Mouse (Mus musculus): Measurements from ENCODE around the gene Serpinh1.

Gene Serpinh1

DNA sequence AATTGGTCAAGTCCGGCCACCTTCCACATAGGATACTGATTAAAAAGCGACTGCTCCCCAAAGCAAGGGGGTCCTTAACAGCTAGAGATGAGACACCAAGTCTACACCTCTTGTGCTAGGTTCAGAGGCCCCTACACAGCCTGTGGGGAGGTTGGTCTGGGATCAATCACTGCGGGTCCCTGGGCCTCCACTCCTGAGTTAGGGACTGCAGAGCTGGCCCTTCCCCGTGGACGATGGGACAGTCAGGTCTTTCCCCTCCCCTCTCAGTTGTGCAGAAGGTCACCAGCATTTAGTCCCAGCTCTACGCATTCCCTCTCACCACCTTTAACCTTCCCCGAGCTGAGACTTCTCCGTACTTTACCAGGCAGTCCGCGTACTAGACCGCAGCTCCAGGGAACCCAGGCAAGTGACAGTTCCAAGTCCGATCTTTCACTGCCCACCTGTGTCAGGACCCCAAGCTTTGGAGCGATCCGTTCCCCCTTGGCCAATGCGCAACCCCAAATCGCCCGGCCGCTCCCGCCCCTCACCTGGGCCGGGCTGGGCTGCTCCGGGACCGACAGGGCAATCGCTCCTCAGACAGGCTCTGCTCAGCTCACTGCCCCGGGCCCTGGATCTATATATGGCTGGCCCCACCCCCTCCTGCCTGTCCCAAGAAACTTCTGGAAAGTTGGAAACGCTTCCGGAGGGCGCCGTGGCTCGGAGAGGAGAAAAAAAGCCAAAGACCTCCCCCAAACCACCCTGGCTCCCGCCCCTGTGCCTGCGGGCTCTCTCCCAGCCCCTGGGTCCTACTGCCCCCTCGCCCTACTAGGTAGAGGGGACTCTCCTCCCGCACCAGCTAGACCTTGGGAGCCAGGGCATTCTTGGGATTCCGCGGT lies at the start of gene Serpinh1:
Gene Serpinh1, minus strand, starts transcription at position 714 of the 875 bp plus-strand sequence.
- DNase-seq (ENCODE audit: low spot score in 2 of 2): peak in 1 of 2 experiments; percentile 21

DNA sequence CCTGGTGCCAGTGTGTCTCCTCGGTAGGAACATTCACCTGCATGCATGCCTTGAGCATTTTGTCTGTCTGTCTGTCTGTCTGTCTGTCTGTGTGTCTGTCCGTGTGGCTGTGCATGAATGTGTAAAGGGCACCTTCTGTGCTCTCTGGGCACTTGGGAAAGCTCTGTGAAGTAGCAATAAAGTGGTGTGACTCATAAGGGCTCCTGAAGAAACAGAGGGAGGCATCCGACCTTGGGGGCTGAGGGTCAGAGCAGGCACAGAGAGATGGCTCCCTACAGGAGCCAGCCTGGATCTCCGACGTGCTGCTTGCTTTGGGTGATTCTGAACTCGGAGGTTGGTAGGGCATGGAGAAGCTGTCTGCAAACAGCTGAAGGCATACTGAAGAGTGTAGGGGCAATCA lies 49.4 kb upstream of the Serpinh1 start:
- DNase-seq (ENCODE audit: low spot score in 2 of 2): no peak

DNA sequence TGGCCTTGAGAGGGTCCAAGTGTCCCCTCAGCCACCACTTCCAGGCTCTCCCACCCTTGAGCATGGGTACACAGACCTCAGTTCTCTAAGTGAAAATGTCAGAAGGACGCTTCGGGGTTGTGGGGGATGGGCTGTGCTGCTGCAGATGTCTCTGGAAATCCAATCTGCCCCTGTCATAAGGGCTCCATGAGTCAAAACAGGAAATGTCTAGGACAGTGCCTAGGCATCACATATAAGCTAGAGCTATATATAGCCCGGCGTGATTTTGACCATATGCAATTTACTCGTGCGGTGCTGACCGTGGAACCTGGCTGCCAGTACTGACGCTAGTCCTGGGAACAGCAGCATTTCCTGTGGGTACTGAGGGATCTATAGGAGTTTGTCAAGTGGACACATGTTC lies 48.3 kb upstream of the Serpinh1 start:
- no peak for DNase-seq (ENCODE audit: low spot score in 2 of 2)

DNA sequence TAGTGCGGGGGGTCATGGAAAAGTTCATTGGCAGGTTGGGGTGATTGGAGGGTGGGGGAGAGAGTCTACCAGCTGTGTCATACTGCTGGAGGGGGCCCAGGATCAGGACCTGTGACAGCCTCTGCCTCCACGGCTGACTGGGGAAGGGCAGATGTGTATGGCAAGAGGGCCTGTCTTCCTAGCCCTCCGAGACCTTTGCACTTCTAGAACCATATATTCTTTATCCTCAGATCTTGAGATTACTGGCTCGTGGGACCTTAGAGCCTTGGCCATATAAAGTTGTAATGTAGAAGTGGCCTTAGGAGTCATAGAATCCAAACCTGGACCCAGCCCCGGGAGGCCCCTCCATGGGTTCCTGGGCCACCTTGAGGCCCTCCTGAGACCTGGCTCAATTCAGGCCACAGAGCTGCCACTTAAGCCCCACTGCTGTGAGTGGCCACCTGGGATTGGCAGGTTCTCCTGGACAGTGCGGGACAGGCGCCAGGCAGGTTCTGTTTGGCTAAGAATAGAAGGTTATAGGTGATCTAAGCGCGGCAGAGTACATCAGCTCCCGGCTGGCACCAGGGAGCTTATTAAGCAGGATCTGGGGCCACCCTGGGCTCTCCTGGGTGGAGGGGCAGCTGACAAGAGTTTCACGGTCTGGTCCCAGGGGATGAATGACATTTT lies 44.1 kb upstream of the Serpinh1 start:
- no peak for DNase-seq (ENCODE audit: low spot score in 2 of 2)

DNA sequence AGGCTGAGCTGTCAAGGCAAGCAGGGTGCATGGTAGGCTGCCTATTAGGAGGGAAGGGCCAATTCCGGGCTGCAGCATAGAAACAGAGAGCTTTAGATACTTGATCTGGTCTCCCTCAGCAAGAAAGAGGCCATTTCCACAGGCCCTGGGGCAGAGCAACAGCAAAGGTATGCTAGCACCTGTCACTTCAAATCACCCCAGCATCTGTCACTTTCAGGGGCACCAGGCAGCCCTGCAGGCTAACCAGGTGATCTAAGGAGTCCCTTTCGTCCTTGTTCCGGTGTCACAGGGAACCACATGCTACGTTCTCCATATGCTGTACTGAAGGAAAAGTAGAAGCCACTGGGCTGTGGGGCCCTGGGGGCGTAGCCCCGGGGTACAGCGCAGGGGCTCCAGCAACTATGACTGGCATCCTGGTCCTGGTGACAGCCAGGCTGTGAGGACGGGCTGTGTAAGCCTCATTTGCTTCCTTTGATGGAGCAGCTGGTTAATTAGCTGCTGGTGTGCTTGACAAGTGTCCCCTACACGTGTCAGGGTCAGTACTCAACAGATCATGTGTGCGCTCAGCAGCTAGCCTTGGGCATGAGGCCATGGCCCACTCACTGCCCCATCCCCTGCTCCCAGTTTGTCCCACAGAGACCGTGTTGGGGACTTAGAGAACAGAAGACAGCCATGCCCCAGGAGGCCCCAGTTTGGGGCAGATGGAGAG lies 43.0 kb upstream of the Serpinh1 start:
- DNase-seq (ENCODE audit: low spot score in 2 of 2): no peak

DNA sequence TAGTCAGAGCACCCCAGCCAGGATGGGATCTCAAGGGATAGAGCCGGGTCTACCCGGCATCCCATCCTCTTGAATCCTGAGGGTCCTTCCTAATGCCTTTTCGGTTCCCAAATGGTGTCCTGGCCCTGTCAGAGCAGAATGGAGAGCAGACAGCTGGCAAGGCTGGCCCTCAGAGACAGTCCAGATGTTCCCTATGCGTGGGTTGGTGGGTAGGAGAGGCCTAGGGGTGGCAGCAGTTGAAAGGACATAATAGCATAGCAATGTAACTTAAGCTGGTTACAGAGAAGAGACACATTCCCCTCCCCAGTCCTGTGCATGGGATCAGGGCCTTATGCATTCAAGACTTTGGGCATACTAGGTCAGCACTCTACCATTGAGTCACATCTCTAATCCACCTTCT lies 42.3 kb upstream of the Serpinh1 start:
- no peak for DNase-seq (ENCODE audit: low spot score in 2 of 2)

DNA sequence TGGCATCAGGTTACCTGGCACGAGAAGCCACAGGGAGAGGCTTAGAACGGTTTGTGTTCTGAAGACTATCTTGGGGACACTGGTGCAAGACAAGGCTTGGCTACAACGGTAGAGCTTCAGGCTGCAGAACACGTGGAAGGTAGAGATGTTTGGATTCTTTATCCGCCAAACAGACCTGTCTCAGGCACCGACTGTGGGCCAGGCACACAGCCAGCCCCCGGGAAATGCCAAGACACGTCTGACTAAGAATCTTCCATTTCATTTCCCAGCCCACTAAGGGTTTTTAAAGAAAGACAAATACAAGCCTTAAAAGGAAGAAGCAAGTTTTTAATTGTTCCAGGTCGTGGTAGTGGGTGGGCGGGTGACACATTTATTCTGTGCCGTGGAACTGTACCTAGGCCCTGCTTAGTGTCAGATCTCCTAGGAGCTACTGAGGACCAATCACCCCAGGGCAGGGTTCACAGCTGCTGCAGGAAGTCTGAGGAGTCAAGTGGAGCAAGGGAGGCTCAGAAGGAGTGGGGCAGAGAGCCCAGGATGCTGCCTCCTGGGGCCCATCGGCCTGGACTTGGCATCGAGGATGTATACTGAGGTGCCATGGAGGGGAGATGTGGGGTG lies 40.8 kb upstream of the Serpinh1 start:
- no peak for DNase-seq (ENCODE audit: low spot score in 2 of 2)

DNA sequence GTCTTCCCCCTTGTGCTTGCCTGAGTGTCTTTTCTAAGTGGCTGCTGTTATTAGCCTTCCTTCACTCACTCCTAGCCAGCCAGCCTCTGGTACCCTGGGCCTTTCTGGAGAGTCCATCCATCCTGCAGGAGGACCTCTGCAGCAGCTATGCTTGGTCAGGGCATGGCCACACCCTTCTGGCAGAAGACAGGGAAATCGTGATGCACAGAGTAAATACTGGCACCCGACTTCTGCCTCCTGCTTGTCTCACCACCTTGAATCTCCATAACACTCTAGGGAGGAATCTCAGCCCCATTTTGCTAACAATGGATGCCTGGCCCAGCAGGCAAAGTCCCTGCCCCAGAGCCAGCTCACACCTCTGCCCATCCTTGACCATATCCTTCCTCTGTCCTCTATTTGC lies 39.7 kb upstream of the Serpinh1 start:
- DNase-seq (ENCODE audit: low spot score in 2 of 2): no peak

DNA sequence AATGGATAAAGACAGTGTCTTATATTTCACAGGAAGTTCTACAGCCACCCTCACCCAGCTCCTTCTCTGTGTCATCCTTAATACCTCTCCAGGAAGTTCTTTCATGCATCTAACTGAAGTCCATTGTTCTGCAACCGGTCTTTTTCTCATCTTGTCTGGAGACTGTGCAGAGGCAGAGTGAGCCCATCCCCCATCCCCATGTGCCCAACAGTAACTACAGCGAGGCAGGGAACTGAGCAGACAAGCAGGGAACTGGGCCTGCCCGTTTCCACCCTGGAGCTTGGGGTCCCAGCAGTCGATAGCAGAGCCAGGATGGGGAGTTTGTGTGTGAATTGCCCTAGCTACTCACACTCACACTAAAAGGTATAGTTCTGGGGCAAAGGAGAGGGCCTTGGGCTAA lies 37.5 kb upstream of the Serpinh1 start:
- DNase-seq (ENCODE audit: low spot score in 2 of 2): no peak

DNA sequence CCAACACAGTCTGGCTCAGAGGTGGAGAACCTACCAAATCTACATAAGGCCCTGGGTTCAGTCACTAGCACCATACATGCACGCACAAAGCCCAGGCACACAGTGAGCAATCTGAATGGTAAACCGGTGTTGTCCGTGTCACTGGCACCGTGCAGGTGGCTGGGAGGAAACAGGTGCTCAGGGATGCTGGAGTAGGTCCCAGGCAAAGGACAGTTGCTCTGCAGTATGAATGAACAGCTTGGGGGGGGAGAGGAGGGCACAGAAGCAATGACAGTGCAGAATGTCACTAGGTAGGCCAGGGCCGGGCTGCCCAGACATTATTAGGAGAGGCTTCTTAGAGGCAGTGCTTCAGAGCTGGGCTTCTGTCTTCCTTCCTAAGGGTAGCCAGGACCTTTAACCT lies 34.3 kb upstream of the Serpinh1 start:
- no peak for DNase-seq (ENCODE audit: low spot score in 2 of 2)

DNA sequence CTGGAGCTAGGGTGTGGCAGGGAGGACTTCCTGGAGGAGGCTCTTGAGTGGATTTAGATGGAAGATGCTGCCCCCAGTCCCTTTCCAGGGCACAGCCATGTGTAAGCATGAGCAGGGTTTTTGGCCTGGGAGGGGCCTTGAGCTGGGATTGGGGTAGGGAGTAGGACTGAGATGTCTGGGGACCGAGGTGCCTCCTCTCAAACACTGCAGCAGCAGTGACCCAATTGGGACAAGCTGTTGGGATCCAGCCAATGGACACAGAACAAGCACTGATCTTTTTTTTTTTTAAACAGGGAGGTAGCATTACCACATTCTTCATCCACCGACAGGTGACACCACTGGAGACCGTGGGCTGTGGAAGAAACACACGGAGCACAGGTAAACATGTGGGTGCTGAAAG lies 33.8 kb upstream of the Serpinh1 start:
- DNase-seq (ENCODE audit: low spot score in 2 of 2): no peak

DNA sequence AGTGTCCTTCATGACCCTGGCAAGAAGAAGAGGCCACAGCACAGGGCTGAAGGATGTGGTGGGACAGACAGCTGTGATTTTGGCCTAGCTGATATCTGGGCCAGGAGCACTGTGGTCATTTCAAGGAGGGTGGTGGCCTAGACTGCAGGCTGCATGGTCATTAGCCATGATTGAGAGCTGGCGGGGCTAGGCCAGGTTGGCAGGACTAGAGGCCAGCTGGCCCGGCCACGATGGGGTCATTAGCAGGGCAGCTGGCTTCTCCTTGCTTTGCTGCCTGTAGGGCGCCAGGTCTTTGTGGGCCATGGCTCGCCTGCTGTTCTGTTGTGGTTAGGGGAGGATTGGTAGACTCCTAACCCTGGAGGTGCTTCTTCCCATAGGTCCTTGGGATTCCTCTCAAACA lies 33.0 kb upstream of the Serpinh1 start:
- DNase-seq (ENCODE audit: low spot score in 2 of 2): no peak

DNA sequence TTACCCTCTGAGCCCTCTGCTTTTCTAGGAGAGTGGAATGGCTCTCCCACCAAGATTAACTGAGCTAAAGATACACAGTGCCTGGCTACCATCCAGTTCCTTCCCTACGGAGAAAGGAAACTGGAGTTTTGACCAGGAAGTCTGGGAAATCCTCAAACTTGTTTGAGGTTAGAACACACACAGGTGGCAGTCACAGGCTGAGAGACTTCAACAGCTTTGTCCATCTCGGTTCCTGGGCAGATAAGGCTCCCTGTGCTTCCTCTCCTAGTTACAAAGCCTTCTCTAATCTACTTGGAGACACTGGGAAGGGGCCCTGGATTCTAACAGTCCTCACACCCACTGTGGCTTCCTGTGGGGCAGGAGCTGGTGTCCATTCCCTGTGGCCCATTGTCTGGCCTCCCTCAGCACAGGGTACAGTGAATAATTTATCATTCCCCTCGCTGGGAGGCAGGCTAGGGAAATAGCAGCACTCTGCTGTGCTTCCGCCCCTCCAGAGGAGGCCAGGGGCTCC lies 31.1 kb upstream of the Serpinh1 start:
- DNase-seq (ENCODE audit: low spot score in 2 of 2): no peak

DNA sequence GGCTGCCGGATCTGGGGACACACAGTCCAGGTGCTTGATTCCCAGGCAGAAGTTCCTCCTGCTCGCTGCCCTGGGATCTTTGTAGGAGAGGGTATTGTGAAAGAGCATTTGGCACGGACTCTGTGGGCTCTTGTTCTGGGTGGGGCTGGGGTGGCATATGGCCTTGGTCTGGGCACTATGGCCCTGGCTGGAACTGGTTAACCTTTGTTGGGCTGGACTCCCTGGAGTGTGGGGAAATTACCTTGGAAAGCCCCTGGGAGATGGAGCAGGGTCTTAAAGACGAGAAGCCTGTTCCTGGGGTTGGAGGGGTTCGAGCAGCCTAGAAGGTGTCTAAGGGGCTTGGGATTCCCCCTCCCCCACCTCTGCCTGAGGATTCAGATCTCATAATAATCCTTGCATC lies 30.2 kb upstream of the Serpinh1 start:
- DNase-seq (ENCODE audit: low spot score in 2 of 2): no peak

DNA sequence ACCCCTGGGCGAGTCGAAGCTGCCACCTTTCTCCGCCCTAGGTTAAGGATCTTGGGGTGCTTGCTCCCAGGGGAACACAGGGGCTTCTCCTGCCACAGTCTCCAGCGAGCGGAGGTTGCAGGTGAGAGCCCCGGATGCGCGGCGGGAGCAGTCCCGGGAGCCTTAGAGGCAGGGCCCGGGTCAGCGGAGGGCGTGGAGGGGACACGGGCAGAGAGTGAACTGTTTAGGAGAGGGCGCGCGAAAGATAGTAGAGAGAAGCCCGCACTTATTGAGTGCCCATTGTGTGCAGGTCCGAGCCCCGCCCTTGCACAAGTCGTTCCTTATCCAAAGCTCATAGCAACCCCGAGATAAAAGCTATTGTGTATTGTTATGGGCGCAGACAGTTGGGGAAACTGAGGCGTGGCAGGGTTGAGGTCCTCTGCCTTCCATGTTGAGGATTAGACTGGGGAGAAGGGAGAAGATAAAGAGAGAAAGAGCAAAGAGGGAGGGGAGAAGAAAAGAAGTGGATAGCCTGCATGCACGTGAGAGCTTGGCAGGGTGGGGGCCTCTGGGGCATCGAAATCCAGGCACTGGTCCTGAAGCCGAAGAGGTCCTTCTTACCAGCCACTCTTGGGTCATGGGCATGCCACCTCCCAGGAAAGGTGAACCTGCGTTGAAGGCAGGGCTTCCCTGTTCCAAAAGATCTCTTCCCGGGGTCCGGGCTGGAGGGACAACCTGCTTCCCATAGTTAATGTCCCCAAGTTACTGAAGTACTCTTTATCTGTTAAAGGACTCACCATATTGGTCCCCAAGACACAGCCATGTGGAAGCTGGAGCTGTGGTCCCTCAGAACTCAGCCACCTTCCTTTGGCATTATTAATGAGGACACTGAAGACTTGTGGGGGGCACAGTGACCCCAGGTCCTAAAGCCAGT lies 29.3 kb upstream of the Serpinh1 start:
- DNase-seq (ENCODE audit: low spot score in 2 of 2): no peak

DNA sequence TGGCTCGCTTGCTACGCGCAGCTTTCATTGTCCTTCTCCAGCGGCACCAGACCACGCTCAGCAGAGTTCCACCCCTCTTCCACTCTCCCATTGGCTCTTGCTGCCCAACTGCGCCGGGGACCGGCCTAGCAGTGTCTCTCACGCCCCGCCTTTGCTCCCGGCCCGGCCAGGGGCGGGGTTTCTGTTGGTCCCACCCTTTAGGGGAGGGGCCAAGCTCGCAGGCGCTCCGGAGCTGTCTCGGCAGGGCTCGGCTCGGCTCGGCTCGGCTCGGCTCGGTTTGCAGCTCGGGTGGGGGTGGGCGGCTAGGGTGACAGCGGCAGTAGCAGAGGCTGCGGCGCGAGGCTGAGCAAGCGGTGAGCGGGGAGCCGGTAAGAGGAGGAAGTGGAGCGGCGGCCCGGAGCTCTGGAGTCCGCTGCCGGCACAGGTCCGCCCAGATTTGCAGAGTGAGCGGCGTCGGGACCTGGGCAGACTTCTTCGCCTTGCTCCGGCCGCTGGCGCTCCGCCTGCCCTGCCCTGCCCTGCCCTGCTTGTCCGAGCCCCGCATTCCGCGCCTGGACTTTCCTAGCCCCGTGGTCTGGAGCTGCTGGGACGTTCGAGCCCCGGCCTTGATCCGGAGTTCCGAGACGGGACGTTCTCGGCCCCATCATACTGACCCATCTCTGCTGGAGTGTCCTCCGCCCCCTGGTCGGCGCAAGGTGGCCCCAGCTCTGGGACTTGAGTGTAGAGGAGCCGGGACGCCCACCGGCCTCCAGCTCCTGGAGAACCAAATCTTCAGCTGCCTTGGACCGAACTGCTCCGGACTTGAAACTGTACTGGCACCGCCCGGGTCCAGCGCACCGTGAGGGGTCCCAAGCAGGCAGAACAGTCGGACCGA lies 28.4 kb upstream of the Serpinh1 start, which contains the start of gene Gdpd5:
Gene Gdpd5, plus strand, starts transcription at position 201 of the 874 bp plus-strand sequence.
- DNase-seq (ENCODE audit: low spot score in 2 of 2): peak; percentile 96 to 97

DNA sequence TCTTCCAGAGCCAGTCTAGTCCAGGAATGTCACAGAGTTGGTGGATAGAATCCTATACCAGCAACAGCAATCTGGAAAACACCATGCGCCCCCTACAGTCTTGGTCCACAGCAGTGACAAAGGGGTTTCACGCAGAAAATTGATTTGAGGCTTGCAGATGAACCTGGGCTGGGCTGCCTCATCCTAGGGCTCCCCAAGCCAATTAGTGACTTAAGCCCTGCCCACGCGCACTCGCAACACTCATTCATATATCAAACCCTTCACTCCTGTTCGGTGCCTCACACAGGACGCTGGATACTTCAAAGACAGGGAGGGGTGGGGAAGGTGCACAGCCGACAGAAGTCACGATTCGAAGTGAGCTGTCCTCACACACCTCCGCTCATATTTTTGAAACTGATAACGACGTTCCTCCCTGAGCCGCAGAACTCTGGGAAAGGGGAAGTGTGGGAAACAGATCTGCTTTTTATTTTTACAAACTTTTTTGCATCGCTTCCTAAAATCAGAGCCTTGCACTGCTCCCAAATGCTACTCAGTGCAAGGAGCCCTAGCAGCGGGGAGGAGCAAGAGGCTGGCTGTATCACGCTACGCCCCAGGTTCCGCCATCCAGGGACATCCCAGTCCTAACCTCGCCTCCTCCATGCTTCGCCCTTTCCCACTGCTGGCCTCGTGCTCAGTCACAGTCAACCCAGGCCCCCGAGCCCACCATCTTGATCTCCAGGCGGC lies 27.6 kb upstream of the Serpinh1 start:
- no peak for DNase-seq (ENCODE audit: low spot score in 2 of 2)

DNA sequence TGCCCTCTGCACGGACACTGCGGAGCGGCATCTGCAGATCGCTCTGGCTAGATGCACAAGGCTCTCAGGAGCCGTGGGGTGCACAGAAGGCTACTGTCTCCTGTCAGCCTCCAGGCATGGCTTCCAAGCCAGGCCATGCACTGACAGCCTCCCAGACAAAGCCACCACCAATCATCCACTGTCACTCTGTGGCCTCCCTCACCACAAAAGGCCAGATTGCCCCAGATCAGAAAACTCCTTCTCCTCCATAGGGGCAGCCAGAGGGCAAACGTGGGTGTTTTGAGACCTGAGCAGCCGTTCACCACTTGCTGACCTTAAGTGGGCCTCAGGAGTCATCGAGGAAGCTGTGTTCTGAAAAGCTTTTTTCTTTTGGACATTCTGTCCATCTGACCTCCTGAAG lies 25.8 kb upstream of the Serpinh1 start:
- no peak for DNase-seq (ENCODE audit: low spot score in 2 of 2)

DNA sequence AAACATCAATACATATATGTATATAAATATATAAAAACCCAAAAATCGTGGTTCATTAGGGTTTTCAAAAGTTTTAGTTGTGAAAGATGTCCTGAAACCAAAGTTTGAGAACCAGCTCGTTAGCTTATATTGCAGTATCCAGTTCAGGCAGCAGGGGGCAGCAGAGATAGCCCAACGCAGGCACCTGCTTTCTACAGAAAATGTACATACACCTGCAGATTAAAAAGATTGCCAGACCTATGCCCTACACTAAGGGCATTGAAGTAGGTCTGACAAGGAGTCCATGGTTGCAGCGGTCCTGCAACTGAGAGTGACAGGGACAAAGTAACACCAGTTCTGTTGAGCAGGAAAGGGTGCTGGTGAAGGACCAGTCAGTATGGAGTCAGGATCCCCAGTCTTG lies 22.4 kb upstream of the Serpinh1 start:
- peak; percentile 59 to 60 for DNase-seq (ENCODE audit: low spot score in 2 of 2)

All from spleen, postnatal 36 days (tissue).